Mouse (Mus musculus) lung, postnatal 0 days (tissue): ENCODE measurements around the gene Wnt8b.

Experiments
- CTCF ChIP-seq: IDR thresholded peaks from 2 replicates; pipeline ENCODE4 v1.5.1; 2016; ENCODE audit warnings: antibody characterized with exemption, mild to moderate bottlenecking
- EP300 ChIP-seq: IDR thresholded peaks from 2 replicates; pipeline ENCODE4 v1.6.1; 2016; ENCODE audit warnings: antibody characterized with exemption, mild to moderate bottlenecking, control low read depth

- no peak for TF ChIP-seq EP300
- no peak for TF ChIP-seq CTCF
Observed at GRCm38 (mm10) chr19:44457359-44458055, 35.8 kb upstream of the Wnt8b start.
